Mouse (Mus musculus) left cerebral cortex, postnatal 10 days (tissue): Measurements from ENCODE around the gene Gpm6a. TPM values are rescaled to one million over a fixed set of nuclear protein-coding genes. Genes with fewer than 3 reads are reported as not detected.

Source experiments
- DNase-seq, 2 experiments: peaks; one replicate each; pipeline ENCODE4 v3.0.0; 2021 to 2022; ENCODE audit warnings: low spot score in 2 of 2, mixed read lengths in 1 of 2; ENCODE audit errors: extremely low spot score in 1 of 2
- intact Hi-C: fragments of 180-260 bp; cut with DNase I; formaldehyde crosslinking; loops from one replicate; pipeline ENCODE4 v1.15.1; 2025
- total RNA-seq, 2 experiments: library from RNA; stranded (reverse); gene quantifications; 2 replicates each; pipeline ENCODE4 v1.2.3; 2021

Gpm6a gene
- 1,000 to 10,000 TPM; 1,328 to 1,331 TPM for total RNA-seq

DNA sequence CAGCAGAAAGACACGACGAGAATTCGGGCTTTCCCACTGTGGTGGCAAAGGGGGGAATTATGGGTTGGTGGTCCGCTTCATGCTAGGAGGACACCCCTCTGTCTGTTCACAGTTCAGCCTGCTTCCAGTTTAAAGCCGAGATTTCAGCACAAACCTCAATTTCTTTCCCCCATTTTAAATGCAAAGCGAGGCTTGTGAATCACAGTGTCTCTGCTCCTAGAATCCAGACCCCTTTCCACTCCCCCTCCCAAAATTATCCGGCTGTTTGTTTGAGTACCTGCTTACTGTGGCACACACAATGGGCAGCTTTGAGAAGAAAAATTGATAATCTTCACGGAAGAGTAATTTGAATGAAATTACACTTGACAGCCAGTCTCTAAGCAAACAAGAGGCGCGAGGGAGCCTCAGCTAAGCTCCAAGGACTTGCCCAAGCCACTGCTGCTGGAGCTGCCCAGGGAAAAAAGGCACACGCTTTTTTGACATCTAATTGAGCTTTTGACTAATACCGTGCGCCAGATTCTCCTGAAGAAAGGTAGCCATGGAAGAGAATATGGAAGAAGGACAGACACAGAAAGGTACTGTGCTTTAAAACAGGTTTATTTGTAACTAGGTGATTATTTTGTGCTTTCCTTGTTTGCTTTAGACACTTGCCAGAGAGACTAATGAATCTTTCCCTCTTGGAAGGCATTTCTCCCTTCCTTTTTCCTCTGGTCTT is at the start of gene Gpm6a:
Gene Gpm6a (plus strand): TSS at position 103 of the 715 bp plus-strand sequence.
- DNase-seq = peak; percentile 63 to 86
- intact Hi-C loops = loop anchor here (10.0 kb wide), 2 partner anchors 90 to 220 kb away; no protein-coding TSS in a partner anchor

DNA sequence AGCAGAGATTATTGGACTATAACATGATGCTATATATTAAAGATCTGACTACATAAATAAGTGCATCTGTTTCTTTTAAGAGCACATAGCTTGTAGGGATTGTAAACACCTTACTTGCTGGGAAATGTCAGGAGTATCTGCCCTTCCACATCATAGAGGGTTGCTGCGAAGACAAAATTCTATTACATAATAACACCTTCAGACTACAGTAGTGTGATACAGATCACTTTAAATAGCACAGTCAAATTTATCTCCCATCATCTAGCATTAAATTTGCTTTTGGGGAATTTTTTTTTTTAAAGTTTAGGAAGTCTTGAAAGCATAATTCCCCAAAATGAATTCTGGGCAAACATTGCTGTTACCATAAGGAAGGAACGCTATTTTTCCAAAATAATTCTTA is 41.8 kb upstream of the Gpm6a start:
- no peak for DNase-seq
- intact Hi-C loops = no loop called here

GRCm38 (mm10) chr8:54917710-54918109 is 36.9 kb upstream of the Gpm6a start:
- no peak for DNase-seq
- intact Hi-C loops = no loop called here

DNA sequence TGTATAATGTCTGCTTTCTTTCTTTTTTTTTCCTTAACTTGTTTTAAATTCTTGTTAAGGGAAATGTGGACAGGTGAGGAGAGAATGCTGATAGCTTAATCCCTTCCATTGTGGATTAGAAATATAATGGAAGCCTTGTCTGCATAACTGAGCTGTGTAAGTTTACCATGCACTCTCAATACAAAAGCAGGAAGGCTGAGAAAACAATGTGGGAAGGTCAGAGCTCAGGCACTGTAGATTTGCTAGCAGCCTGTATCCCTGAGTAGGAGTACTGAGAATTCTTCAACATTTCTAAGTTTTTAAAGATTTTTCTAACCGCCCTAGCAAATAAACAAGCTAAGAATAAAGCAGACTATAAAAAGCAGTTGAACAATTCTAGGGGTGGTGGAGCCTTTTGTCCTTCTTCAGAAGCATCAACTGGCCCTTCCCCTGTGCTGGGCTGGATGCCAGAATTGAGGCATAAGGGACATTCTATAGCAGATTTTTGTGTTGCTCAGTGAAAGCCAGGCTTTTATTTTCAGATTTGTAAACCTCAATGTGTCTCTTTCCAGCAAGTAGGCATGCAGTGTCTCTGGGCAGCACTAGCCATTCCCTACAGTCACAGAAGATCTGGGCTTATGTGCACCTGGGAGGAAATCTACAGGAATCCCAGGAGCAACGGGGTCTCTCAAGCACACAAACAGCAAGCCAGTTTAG is 32.3 kb upstream of the Gpm6a start:
- peak in 1 of 2 experiments; percentile 33 for DNase-seq
- intact Hi-C loops = no loop called here

- intact Hi-C loops = no loop called here
- DNase-seq = no peak
These were observed 29.7 kb upstream of the Gpm6a start for GRCm38 (mm10) chr8:54924936-54925335.

GRCm38 (mm10) chr8:54932306-54932705 is 22.3 kb upstream of the Gpm6a start:
- intact Hi-C loops = no loop called here
- no peak for DNase-seq

DNA sequence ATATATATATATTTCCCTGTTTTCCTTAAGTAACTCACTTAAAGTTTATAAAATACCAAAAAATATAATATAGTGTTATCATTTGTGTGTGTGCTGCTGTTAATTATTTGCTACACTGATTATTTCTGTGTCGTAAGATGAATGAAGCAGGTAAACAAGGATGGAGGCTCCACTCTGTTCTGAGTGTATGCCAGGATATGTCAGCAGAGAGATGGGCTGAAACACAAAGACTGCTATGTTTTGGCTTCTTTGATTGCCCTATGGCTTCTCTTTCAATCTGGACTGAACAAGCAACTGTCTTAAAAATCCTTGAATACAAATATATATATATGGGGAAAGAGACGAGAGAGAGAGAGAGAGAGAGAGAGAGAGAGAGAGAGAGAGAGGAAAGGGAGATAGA is 1.3 kb upstream of the Gpm6a start:
- intact Hi-C loops = loop anchor here (10.0 kb wide), 2 partner anchors 89 to 219 kb away; no protein-coding TSS in a partner anchor
- DNase-seq = no peak

- intact Hi-C loops = loop anchor here (10.0 kb wide), 2 partner anchors 89 to 219 kb away; no protein-coding TSS in a partner anchor
- no peak for DNase-seq
These were observed 613 bp upstream of the Gpm6a start for GRCm38 (mm10) chr8:54954030-54954429.

- intact Hi-C loops = loop anchor here (10.0 kb wide), 2 partner anchors 91 to 221 kb away; no protein-coding TSS in a partner anchor
- DNase-seq = no peak
These were observed 785 bp downstream of the Gpm6a start for GRCm38 (mm10) chr8:54955456-54955800.

GRCm38 (mm10) chr8:54955935-54956573 is 1.4 kb downstream of the Gpm6a start:
- DNase-seq = no peak
- intact Hi-C loops = loop anchor here (10.0 kb wide), 2 partner anchors 91 to 221 kb away; no protein-coding TSS in a partner anchor

GRCm38 (mm10) chr8:54956787-54957186 is 2.1 kb downstream of the Gpm6a start:
- DNase-seq = no peak
- intact Hi-C loops = loop anchor here (10.0 kb wide), 2 partner anchors 92 to 222 kb away; no protein-coding TSS in a partner anchor

DNA sequence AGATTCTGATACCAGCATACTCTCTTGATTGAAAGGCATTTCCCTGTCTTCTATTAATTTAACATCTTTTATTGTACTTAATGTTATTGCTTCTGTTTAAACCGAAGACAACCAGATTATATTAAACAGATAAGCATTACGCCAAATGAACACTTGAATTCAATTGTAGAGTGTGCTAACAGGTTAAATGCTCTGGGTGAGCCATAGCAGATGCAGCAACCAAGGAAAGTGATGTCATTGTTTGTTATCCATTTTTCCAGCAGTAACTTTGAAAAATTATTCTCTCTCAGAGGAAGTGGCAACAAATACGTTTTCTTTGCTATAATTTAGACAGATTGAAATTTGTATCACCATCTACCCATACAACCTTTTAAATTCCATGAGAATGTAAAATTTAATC is 2.9 kb downstream of the Gpm6a start:
- no peak for DNase-seq
- intact Hi-C loops = loop anchor here (10.0 kb wide), 2 partner anchors 93 to 223 kb away; no protein-coding TSS in a partner anchor

DNA sequence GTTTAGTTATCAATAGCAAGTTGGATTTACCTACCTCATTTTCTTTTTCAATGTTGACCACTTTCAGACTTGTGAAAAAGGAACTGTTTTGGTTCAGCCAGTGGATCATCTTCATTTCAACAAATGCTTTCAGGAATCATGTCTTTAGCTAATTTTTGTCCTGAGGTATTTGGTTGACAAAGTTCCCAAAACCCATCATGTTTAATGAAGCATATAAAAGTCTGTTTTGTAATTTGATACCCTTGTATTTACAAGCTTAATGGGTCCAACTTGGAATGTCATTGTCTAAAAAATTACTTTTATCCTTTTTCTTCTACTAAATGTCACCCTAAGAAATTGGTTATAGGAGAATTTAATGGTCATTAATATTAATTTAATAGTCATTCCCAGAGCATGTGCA is 6.9 kb downstream of the Gpm6a start:
- DNase-seq = no peak
- intact Hi-C loops = no loop called here

- no peak for DNase-seq
- intact Hi-C loops = no loop called here
These were observed 20.4 kb downstream of the Gpm6a start for GRCm38 (mm10) chr8:54975020-54975419.

DNA sequence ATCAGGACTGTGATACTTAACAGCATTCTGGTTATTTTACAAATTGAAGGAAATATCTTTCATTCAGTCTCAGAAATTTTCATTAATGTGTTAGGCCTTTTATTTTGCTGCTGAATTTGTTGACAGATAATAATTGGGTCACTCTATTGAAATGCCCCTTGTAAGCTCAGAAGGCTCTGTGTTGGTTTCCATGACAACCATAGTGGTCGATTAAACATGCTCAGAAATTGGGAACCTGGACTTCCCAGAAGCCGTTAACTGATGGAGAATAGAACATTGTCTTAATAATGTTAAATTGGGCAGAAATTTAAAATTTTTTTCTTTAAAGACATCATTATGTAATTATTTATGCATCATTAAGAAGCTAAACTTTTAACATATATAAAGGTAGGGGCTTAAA is 20.9 kb downstream of the Gpm6a start:
- no peak for DNase-seq
- intact Hi-C loops = no loop called here

GRCm38 (mm10) chr8:54975927-54976326 is 21.3 kb downstream of the Gpm6a start:
- no peak for DNase-seq
- intact Hi-C loops = no loop called here

DNA sequence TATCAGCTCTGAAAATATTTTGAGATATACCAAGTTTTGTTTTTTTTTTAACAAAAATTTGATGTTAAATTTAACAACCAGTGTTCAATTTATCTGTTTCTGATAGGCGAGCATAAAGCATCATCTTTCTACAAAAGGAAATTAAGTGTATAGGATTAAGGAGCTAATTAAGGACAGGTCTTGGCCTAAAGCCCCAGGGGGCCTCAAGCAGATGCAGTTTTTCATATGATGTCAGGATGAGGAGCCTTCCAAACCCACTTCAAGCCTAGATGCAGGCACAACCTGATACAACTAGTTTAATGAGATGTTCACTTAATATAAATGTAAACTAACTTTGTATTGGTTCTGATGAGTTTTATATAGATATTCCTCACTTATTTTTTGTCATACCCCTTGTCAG is 22.0 kb downstream of the Gpm6a start:
- no peak for DNase-seq
- intact Hi-C loops = no loop called here

DNA sequence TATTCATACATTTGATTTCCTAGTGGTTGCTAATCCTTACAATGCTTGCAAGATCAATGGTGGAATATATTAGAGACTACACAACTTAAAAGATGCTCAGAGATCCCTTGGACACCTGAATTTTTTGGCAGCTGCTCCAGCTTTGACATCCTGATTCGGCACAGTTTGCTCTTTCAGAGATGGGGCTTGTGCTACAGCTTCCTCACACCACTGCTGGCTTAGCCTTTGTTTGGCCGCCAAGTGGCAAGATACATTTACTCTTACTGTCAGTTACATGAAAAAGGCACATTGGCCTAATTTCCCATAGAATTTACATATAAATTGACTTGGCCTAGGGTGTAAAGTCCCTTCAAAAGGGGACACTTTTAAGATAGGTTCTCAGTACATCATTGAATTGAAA is 32.1 kb downstream of the Gpm6a start:
- intact Hi-C loops = no loop called here
- DNase-seq = no peak

DNA sequence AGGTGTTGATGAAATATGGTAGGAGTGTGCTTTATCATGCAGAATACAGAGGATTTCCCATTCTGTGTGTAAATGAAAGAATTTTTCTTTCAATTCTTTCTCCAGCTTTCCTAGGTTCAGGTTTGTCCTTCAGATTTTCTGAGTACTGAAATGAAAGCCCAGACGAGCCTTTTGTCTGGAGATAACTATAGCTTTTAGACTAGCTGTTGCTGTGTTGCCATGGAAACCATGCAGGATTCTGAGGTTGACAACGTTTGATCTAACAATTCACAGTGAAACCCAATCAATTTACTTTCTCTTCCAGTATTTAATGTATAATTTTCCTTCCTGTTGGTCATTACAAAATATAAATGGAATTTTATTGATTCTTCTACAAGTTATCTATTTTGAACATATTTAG is 34.5 kb downstream of the Gpm6a start:
- peak in 1 of 2 experiments; percentile 45 for DNase-seq
- intact Hi-C loops = no loop called here
